Mouse (Mus musculus): Measurements from ENCODE around the gene Gm49361.

DNA sequence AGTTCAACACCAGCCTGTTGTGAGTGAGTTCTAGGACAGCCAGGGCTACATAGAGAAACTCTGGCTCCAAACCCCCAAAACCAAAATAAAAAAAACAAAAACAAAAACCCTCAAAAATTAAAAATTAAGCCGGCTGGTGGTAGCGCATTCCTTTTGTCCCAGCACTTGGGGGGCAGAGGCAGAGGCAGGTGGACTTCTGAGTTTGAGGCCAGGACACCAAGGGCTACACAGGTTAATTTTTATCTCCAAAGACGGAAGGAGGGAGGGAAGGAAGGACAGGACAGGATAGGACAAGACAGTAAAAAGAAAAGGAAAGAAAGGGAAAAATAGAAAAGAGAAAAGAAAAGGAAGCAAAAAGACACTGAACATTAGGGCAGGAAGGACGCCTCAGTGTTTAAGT is 63.2 kb downstream of the Gm49361 start:
- no peak for TF ChIP-seq POLR2A (IDR thresholded peaks at IDR 0.05; ENCODE audit: extremely low read depth, insufficient read depth, low read length)
- no peak for TF ChIP-seq CTCF (IDR thresholded peaks at IDR 0.05; ENCODE audit: low read depth, low read length)
